Mouse (Mus musculus) brain, adult 2 months (tissue): ENCODE results near the gene Spred2.
"Not testable (repeated sequence)": the region's sequence is repeated elsewhere in the genome, so short reads cannot be mapped to it uniquely, and the experiment has no call there.

Source experiments
- DNase-seq: peaks from one replicate; pipeline ENCODE4 v3.0.0; 2011; ENCODE audit warnings: low read depth, low spot score

Gene Spred2

DNA sequence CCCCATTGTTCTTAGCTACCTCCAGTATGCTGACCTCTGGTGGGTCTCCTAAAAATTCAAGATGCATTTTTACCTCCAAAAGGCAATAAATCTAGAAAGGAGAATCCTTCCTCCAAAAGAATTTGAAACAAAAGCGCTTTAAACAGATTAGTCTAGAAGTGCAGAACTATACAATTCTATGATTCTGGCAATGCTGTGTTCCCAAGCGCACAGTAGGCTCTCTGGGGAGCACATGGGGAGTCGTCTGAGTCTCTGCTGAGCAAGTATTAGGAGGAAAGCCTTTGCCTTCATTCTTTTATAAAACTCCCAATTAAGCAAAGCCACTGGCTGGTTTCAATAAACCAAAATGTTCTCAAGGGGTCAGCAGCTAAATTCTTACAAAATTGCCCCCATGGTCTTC, 129.8 kb downstream of the Spred2 start:
- no peak for DNase-seq

GRCm38 (mm10) chr11:20054617-20055016, 130.4 kb downstream of the Spred2 start:
- no peak for DNase-seq

DNA sequence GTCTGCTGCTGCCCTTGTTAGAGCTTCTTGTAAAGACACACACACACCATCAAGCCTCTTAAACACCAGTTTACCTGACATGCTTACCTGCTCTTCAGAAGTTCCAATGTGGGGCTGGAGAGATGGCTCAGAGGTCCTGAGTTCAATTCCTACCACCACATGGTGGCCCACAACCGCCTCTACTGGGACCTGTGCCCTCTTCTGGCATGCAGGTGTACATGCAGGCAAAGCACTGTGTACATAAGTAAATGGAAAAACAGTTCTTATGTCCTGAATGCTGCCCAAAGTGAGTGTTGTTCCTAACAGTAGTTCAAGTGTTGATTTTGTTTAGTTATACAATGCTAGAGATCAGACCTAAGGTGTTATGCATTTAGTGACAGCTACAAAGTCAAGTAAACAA, 132.0 kb downstream of the Spred2 start:
- no peak for DNase-seq

- DNase-seq, result no peak
Observed at GRCm38 (mm10) chr11:20057429-20057828, 133.3 kb downstream of the Spred2 start.

- DNase-seq, result no peak
Observed at GRCm38 (mm10) chr11:20059736-20060135, 135.6 kb downstream of the Spred2 start.

- DNase-seq, result not testable (repeated sequence)
Observed at GRCm38 (mm10) chr11:20062801-20063200, 138.6 kb downstream of the Spred2 start.

GRCm38 (mm10) chr11:20064086-20064485, 139.9 kb downstream of the Spred2 start:
- not testable (repeated sequence) for DNase-seq

GRCm38 (mm10) chr11:20064926-20065325, 140.8 kb downstream of the Spred2 start:
- DNase-seq, result peak; percentile 55

GRCm38 (mm10) chr11:20066106-20066505, 141.9 kb downstream of the Spred2 start:
- peak; percentile 92 for DNase-seq

GRCm38 (mm10) chr11:20067521-20067920, 143.3 kb downstream of the Spred2 start:
- peak; percentile 19 for DNase-seq

- DNase-seq, result no peak
Observed at GRCm38 (mm10) chr11:20068346-20069004, 144.3 kb downstream of the Spred2 start.

DNA sequence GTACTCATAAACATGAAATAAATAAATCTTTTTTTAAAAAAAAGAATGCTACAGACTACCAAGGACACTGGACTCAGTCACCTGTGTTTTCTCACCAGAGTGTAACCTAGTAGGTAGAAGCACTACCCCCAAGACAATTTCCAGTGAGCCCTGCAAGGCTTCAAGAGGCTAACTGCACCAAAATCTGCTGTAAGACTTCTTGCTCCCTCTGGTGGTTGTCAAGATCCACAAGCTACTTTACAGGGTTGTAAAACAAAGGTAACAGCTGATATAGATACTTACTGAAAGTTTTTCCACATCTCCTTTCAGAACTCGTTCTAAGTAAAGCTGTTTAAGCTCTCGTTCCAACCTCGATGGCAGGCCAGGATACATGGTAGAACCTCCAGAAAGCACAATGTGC, 148.0 kb downstream of the Spred2 start:
- peak; percentile 83 for DNase-seq

DNA sequence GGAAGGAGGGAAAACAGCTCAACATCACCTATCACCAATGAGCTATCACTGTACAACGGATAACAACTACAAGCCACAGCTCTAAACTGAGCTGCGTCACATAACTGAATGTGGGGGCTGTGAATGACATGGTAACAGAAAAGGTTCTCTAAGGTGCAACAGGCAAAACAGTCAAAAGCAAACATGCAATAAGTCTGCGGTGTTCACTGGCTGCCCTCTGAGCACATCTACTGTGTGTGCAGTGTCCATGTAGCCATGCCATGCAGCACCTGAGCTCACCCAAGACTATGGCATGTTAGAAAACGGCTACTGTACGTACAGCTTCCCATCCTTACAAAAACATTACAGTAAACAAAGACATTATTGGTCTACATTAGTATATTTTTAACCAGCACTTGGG, 148.7 kb downstream of the Spred2 start:
- DNase-seq, result no peak
